Mouse (Mus musculus): ENCODE measurements around the gene Tmem217. TPM values are rescaled to one million over a fixed set of nuclear protein-coding genes. Genes with fewer than 3 reads are reported as not detected.

The Tmem217 gene
- total and polyA plus RNA-seq, 3 experiments: 0.26 to 0.76 TPM; not detected in 1

- Histone ChIP-seq H3K79me2 (replicated peaks; ENCODE audit: control insufficient read depth, extremely low read depth, insufficient read depth, poor library complexity, severe bottlenecking) (peaks cover 29% of the 10 kb centered on the region), H3K27ac (ENCODE audit: insufficient read depth, low read depth) (peak overlapping the region; percentile 80), H3K4me3 (replicated peaks in 1 of 3; ENCODE audit: low read depth in 2 of 3, low read length in 2 of 3, poor library complexity in 1 of 3) (no peak overlapping the region), H3K4me2 (ENCODE audit: insufficient read depth, low read depth, poor library complexity, severe bottlenecking) (peak overlapping the region; percentile 75; the same call in 1 of the 2 replicates), H3K9me3 (replicated peaks; ENCODE audit: low read length) (peaks cover 3% of the 10 kb centered on the region), H3K4me1 (ENCODE audit: control insufficient read depth in 1 of 2, insufficient read depth in 2 of 2) (peaks cover 6 to 37% of the 10 kb centered on the region in 2 experiments; a peak in 3 of 4 replicates), H3K36me3 (replicated peaks in 1 of 2; ENCODE audit: control insufficient read depth in 1 of 2, insufficient read depth in 1 of 2, low read length in 1 of 2) (peaks cover 5 to 23% of the 10 kb centered on the region in 2 experiments), H3K9ac (ENCODE audit: insufficient read depth, low read depth) (peak overlapping the region; percentile 90), H3K27me3 (replicated peaks) (no peaks in the 10 kb centered on the region)
- DNase-seq (ENCODE audit: extremely low read depth): no peak
- TF ChIP-seq ZNF384 (IDR thresholded peaks at IDR 0.05; ENCODE audit: low read depth, low read length) (no peak), NRF1 (IDR thresholded peaks at IDR 0.05; ENCODE audit: low read depth, low read length) (no peak), MAFK (IDR thresholded peaks at IDR 0.05; ENCODE audit: insufficient replicate concordance, low read length) (no peak), EP300 (IDR thresholded peaks at IDR 0.05; ENCODE audit: low read length) (no peak), MXI1 (IDR thresholded peaks at IDR 0.05; ENCODE audit: low read depth, low read length) (no peak), RAD21 (IDR thresholded peaks at IDR 0.05; ENCODE audit: low read depth, low read length) (no peak), IRF4 (IDR thresholded peaks at IDR 0.05; ENCODE audit: low read depth, low read length) (no peak), TCF12 (IDR thresholded peaks at IDR 0.05; ENCODE audit: low read depth, low read length) (no peak), SMC3 (IDR thresholded peaks at IDR 0.05; ENCODE audit: low read depth, low read length) (no peak), NELFE (IDR thresholded peaks at IDR 0.05; ENCODE audit: low read depth, low read length) (no peak), CHD2 (IDR thresholded peaks at IDR 0.05; ENCODE audit: low read length) (no peak), POLR2AphosphoS2 (IDR thresholded peaks at IDR 0.05; ENCODE audit: low read depth, low read length) (no peak), CHD1 (IDR thresholded peaks at IDR 0.05; ENCODE audit: low read depth, low read length) (no peak)
- dilution Hi-C loops (cut with MboI; ENCODE audit: extremely low pct_ligation_motif_present, extremely low pct_unique_long_range_greater_than_20kb, low sequenced_read_pairs) (no loop called here), in situ Hi-C loops (cut with MboI; ENCODE audit: low pct_ligation_motif_present, low pct_unique_long_range_greater_than_20kb, low sequenced_read_pairs) (no loop called here)
These were observed 63.8 kb downstream of the Tmem217 start for GRCm38 (mm10) chr17:29488257-29488977.

DNA sequence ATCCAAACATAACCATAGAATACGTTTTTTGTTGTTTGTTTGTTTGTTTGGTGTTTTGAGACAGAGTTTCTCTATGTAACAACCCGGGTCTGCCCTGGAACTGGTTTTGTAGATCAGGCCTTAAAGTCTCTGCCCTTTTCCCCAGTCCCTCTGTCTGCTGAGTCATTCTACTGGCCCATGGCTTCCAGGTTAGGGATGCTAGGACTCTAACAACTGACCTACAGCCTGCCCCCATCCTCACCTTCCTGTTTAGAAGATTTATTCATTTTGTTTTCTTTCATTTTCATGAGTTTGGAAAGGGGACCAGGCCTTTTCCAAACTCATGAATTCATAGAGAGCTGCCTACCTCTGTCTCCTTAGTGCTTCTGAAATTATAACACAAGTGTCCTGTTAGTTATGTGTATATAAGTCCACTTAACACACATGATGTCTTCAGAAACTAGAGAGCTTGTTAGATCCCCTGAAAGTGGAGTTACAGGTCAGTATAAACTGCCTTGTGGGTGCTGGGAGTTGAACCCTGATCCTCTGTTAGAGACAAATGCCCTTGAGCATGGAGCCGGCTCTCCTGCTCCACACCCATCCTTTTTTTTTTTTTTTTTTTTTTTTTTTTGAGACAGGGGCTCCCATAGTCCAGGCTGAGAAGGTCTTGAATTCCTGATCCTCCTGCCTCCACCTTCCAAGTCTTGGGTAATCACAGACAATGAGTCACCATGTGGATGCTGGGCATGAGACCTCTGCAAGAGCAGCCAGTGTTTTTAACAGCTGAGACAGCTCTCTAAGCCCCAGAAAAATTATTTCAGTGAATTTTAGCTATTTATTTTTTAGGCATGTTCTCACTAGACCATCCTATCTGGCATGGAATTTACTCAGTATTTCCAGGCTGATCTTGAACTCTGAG, 66.6 kb downstream of the Tmem217 start:
- H3K4me2 ChIP-seq (ENCODE audit: insufficient read depth, low read depth, poor library complexity, severe bottlenecking): no peak overlapping the region
- no peaks in the 10 kb centered on the region for H3K36me3 ChIP-seq (replicated peaks in 1 of 2; ENCODE audit: control insufficient read depth in 1 of 2, insufficient read depth in 1 of 2, low read length in 1 of 2)
- DNase-seq (ENCODE audit: extremely low read depth): no peak
- no peak overlapping the region; the same call in 1 of the 2 replicates for H3K9ac ChIP-seq (ENCODE audit: insufficient read depth, low read depth)
- H3K4me3 ChIP-seq (replicated peaks in 1 of 3; ENCODE audit: low read depth in 2 of 3, low read length in 2 of 3, poor library complexity in 1 of 3): no peak overlapping the region
- dilution Hi-C loops (cut with MboI; ENCODE audit: extremely low pct_ligation_motif_present, extremely low pct_unique_long_range_greater_than_20kb, low sequenced_read_pairs): no loop called here
- H3K79me2 ChIP-seq (replicated peaks; ENCODE audit: control insufficient read depth, extremely low read depth, insufficient read depth, poor library complexity, severe bottlenecking): 0 out of 2 replicates have a peak, but pooled peaks cover 2% of the 10 kb centered on the region
- H3K27me3 ChIP-seq (replicated peaks): no peaks in the 10 kb centered on the region
- H3K4me1 ChIP-seq (ENCODE audit: control insufficient read depth in 1 of 2, insufficient read depth in 2 of 2): peaks cover 6 to 45% of the 10 kb centered on the region in 2 experiments; a peak in 3 of 4 replicates
- TF ChIP-seq CTCF (conservative IDR thresholded peaks at IDR 0.05 in 1 of 2, IDR thresholded peaks at IDR 0.05 in 1 of 2; ENCODE audit: low read depth in 2 of 2, low read length in 2 of 2): no peak
- TF ChIP-seq POLR2AphosphoS2 (IDR thresholded peaks at IDR 0.05; ENCODE audit: low read depth, low read length): no peak
- TF ChIP-seq MAZ (IDR thresholded peaks at IDR 0.05; ENCODE audit: low read depth, low read length): no peak
- TF ChIP-seq BHLHE40 (IDR thresholded peaks at IDR 0.05; ENCODE audit: low read depth, low read length): no peak
- no peak for TF ChIP-seq KAT2A (IDR thresholded peaks at IDR 0.05; ENCODE audit: insufficient replicate concordance, low read length)
- TF ChIP-seq MXI1 (IDR thresholded peaks at IDR 0.05; ENCODE audit: low read depth, low read length): no peak
- TF ChIP-seq ZKSCAN1 (IDR thresholded peaks at IDR 0.05; ENCODE audit: borderline replicate concordance, low read depth, low read length): no peak
- peaks cover 14% of the 10 kb centered on the region for H3K9me3 ChIP-seq (replicated peaks; ENCODE audit: low read length)
- in situ Hi-C loops (cut with MboI; ENCODE audit: low pct_ligation_motif_present, low pct_unique_long_range_greater_than_20kb, low sequenced_read_pairs): no loop called here
- H3K27ac ChIP-seq (ENCODE audit: insufficient read depth, low read depth): peak overlapping the region; percentile 16; the same call in 1 of the 2 replicates

All from CH12.LX (cell line).